Comparison of ENCODE assay signal across 25 mouse cellular contexts in genomic region chr13:59640178-59640440, GRCm38 (mm10). TPM values are rescaled to one million over a fixed set of nuclear protein-coding genes. Genes with fewer than 3 reads are reported as not detected.
DNase-seq lines count a peak whose midpoint lies in the region; ATAC-seq and TF ChIP-seq lines count a peak whose summit lies in the region.
"Had no signal": no experiment of that assay in that cellular context is flagged by ENCODE, and none has a peak within 500 bp of the region (broad histone marks: within the 10 kb centered on the region; RNA-seq: fewer than 3 reads in every experiment).

No protein-coding gene starts in this region.

- DNase-seq in embryonic facial prominence, embryonic 10.5 days (ENCODE audit: low spot score) = no peak
- no peak for DNase-seq in liver, embryonic 11.5 days (ENCODE audit: low spot score)
- DNase-seq in liver, postnatal 0 days = no peak
- peak; percentile 15 to 25 for DNase-seq in gastrocnemius, adult 8-10 months (ENCODE audit: low spot score in 2 of 2)
- DNase-seq in frontal cortex, postnatal 25 days (ENCODE audit: low spot score in 2 of 2) = no peak
- DNase-seq in kidney, adult 18-20 months = no peak
- DNase-seq: adrenal gland, postnatal 10 days; heart, adult 2 months; lung, postnatal 14 days; right cerebral cortex, adult 18-20 months; spleen, adult 18-20 months; thymus, adult 2 months had no signal

- WGBS in embryonic facial prominence, embryonic 13.5 days = 88% methylated on average over 6 of the region's 6 CpGs
- 90% methylated on average over 6 of the region's 6 CpGs for WGBS in embryonic facial prominence, embryonic 10.5 days
- 88% methylated on average over 6 of the region's 6 CpGs for WGBS in liver, embryonic 11.5 days
- 83% methylated on average over 6 of the region's 6 CpGs for WGBS in liver, postnatal 0 days (ENCODE audit: insufficient replicate concordance)

- no peaks in the 10 kb centered on the region for H3K4me1 ChIP-seq in embryonic facial prominence, embryonic 13.5 days
- H3K4me1 ChIP-seq in embryonic facial prominence, embryonic 10.5 days = no peaks in the 10 kb centered on the region
- peaks cover 31% of the 10 kb centered on the region for H3K4me1 ChIP-seq in liver, embryonic 11.5 days (replicated peaks; ENCODE audit: control insufficient read depth, insufficient read depth, low read length)
- H3K4me1 ChIP-seq in liver, postnatal 0 days (ENCODE audit: insufficient read depth) = peaks cover 20% of the 10 kb centered on the region
- H3K4me1 ChIP-seq: forebrain, embryonic 12.5 days; hindbrain, embryonic 13.5 days; limb, embryonic 15.5 days had no signal

- peaks cover 65% of the 10 kb centered on the region for H3K36me3 ChIP-seq in embryonic facial prominence, embryonic 13.5 days
- peaks cover 88% of the 10 kb centered on the region for H3K36me3 ChIP-seq in embryonic facial prominence, embryonic 10.5 days (replicated peaks)
- peaks cover 42% of the 10 kb centered on the region for H3K36me3 ChIP-seq in liver, embryonic 11.5 days (ENCODE audit: control insufficient read depth, insufficient read depth, low read length)
- H3K36me3 ChIP-seq in liver, postnatal 0 days (replicated peaks; ENCODE audit: insufficient read depth, low read length) = peaks cover 40% of the 10 kb centered on the region

- TF ChIP-seq EP300 in liver, postnatal 0 days (IDR thresholded peaks at IDR 0.05; ENCODE audit: low read depth) = no peak

- H3K27ac ChIP-seq in embryonic facial prominence, embryonic 13.5 days = no peak overlapping the region
- H3K27ac ChIP-seq in embryonic facial prominence, embryonic 10.5 days (replicated peaks) = no peak overlapping the region
- peak overlapping the region; percentile 47 for H3K27ac ChIP-seq in liver, embryonic 11.5 days (ENCODE audit: low read depth, low read length)
- no peak overlapping the region for H3K27ac ChIP-seq in liver, postnatal 0 days (ENCODE audit: low read depth)
- H3K27ac ChIP-seq: forebrain, embryonic 12.5 days; heart, adult 2 months; hindbrain, embryonic 13.5 days; kidney, postnatal 0 days; limb, embryonic 15.5 days had no signal

- H3K9me3 ChIP-seq in embryonic facial prominence, embryonic 13.5 days = no peaks in the 10 kb centered on the region
- H3K9me3 ChIP-seq in embryonic facial prominence, embryonic 10.5 days = no peaks in the 10 kb centered on the region
- H3K9me3 ChIP-seq in liver, embryonic 11.5 days (ENCODE audit: control insufficient read depth, low read length) = no peaks in the 10 kb centered on the region
- no peaks in the 10 kb centered on the region for H3K9me3 ChIP-seq in liver, postnatal 0 days (ENCODE audit: low read length)
- H3K9me3 ChIP-seq: forebrain, embryonic 12.5 days; hindbrain, embryonic 13.5 days; limb, embryonic 15.5 days had no signal

- H3K4me3 ChIP-seq in embryonic facial prominence, embryonic 13.5 days = no peak overlapping the region
- H3K4me3 ChIP-seq in embryonic facial prominence, embryonic 10.5 days = no peak overlapping the region
- no peak overlapping the region for H3K4me3 ChIP-seq in liver, embryonic 11.5 days (ENCODE audit: low read depth, low read length)
- H3K4me3 ChIP-seq in liver, postnatal 0 days (ENCODE audit: low read depth, low read length) = no peak overlapping the region
- H3K4me3 ChIP-seq: forebrain, embryonic 12.5 days; heart, adult 2 months; hindbrain, embryonic 13.5 days; limb, embryonic 15.5 days had no signal

- H3K4me2 ChIP-seq in embryonic facial prominence, embryonic 13.5 days = no peak overlapping the region
- no peak overlapping the region for H3K4me2 ChIP-seq in liver, embryonic 11.5 days
- H3K4me2 ChIP-seq in liver, postnatal 0 days (ENCODE audit: low read depth, low read length) = no peak overlapping the region
- H3K4me2 ChIP-seq: forebrain, embryonic 12.5 days; hindbrain, embryonic 13.5 days; limb, embryonic 15.5 days had no signal

- no peak overlapping the region for H3K9ac ChIP-seq in embryonic facial prominence, embryonic 13.5 days
- H3K9ac ChIP-seq in liver, embryonic 11.5 days (ENCODE audit: low read depth, low read length) = no peak overlapping the region
- H3K9ac ChIP-seq in liver, postnatal 0 days (replicated peaks) = no peak overlapping the region
- H3K9ac ChIP-seq: forebrain, embryonic 12.5 days; hindbrain, embryonic 13.5 days; limb, embryonic 15.5 days had no signal

- ATAC-seq in embryonic facial prominence, embryonic 13.5 days (ENCODE audit: insufficient number of reproducible peaks, insufficient read depth, low FRiP score, low TSS enrichment, low read depth) = peak; percentile 15; the same call in 1 of the 2 replicates
- no peak for ATAC-seq in liver, embryonic 11.5 days (replicated peaks; ENCODE audit: low FRiP score)
- ATAC-seq in liver, postnatal 0 days = no peak
- ATAC-seq in activated CD4-positive, CD25-positive, alpha-beta regulatory T cell, adult 4 months = no peak

- TF ChIP-seq CTCF in liver, postnatal 0 days (IDR thresholded peaks at IDR 0.05; ENCODE audit: low read depth) = no peak

- H3K27me3 ChIP-seq in embryonic facial prominence, embryonic 13.5 days = no peaks in the 10 kb centered on the region
- no peaks in the 10 kb centered on the region for H3K27me3 ChIP-seq in embryonic facial prominence, embryonic 10.5 days (replicated peaks; ENCODE audit: low read depth, poor library complexity, severe bottlenecking)
- H3K27me3 ChIP-seq in liver, embryonic 11.5 days (replicated peaks; ENCODE audit: control insufficient read depth, insufficient read depth, low read length) = no peaks in the 10 kb centered on the region
- H3K27me3 ChIP-seq in liver, postnatal 0 days (ENCODE audit: insufficient read depth, low read length) = no peaks in the 10 kb centered on the region
- H3K27me3 ChIP-seq: forebrain, embryonic 12.5 days; hindbrain, embryonic 13.5 days; limb, embryonic 15.5 days had no signal

RNA-seq across cellular contexts. Expression of gene Golm1, which starts 35.5 kb away (rescaled TPM):
- 44.7 and 46.0 TPM in 2 replicates for polyA plus RNA-seq in embryonic facial prominence, embryonic 13.5 days (2015; fragmentation: Nextera tagmentation; extraction: Ambion mirVana)
- polyA plus RNA-seq in embryonic facial prominence, embryonic 10.5 days (2016; fragmentation: Nextera tagmentation; extraction: Ambion mirVana) = 99.3 and 115 TPM in 2 replicates
- polyA plus RNA-seq in liver, embryonic 11.5 days (2014; fragmentation: Nextera tagmentation; extraction: Ambion mirVana) = 87.9 and 96.5 TPM in 2 replicates
- 10.3 and 13.0 TPM in 2 replicates for polyA plus RNA-seq in liver, postnatal 0 days (2015; fragmentation: Nextera tagmentation; extraction: Ambion mirVana)
- total RNA-seq in gastrocnemius, adult 8-10 months (2022) = 1 to 10 TPM; 5.5 to 9.3 (median 7.5) TPM
- polyA plus RNA-seq in activated CD4-positive, CD25-positive, alpha-beta regulatory T cell, adult 4 months (2017; shearing (Covaris generic)) = 10 to 100 TPM; 36.1 to 40.9 TPM

RNA-seq across cellular contexts. Expression of gene 4921517D22Rik, which starts 53.8 kb away (rescaled TPM):
- not detected in 2 replicates for polyA plus RNA-seq in embryonic facial prominence, embryonic 13.5 days (2015; fragmentation: Nextera tagmentation; extraction: Ambion mirVana)
- polyA plus RNA-seq in embryonic facial prominence, embryonic 10.5 days (2016; fragmentation: Nextera tagmentation; extraction: Ambion mirVana) = not detected in 2 replicates
- polyA plus RNA-seq in liver, embryonic 11.5 days (2014; fragmentation: Nextera tagmentation; extraction: Ambion mirVana) = not detected in 2 replicates
- polyA plus RNA-seq in liver, postnatal 0 days (2015; fragmentation: Nextera tagmentation; extraction: Ambion mirVana) = not detected in 2 replicates
- not detected for total RNA-seq in gastrocnemius, adult 8-10 months (2022)
- polyA plus RNA-seq in activated CD4-positive, CD25-positive, alpha-beta regulatory T cell, adult 4 months (2017; shearing (Covaris generic)) = under 1 TPM in 1 of 2 experiments, not detected in 1; 0.48 TPM
- total RNA-seq: adrenal gland, postnatal 10 days; heart, adult 2 months; left cerebral cortex, adult 8-10 months had no signal
- polyA plus RNA-seq: forebrain, embryonic 12.5 days; frontal cortex, adult 2 months; heart, adult 2 months; heart, postnatal 0 days; hindbrain, embryonic 13.5 days; intestine, embryonic 14.5 days; kidney, postnatal 0 days; limb, embryonic 15.5 days; neural tube, embryonic 11.5 days; stomach, embryonic 14.5 days; thymus, adult 2 months; urinary bladder, adult 2 months had no signal

RNA-seq across cellular contexts. Expression of gene Naa35, which starts 55.0 kb away (rescaled TPM):
- 112 and 120 TPM in 2 replicates for polyA plus RNA-seq in embryonic facial prominence, embryonic 13.5 days (2015; fragmentation: Nextera tagmentation; extraction: Ambion mirVana)
- polyA plus RNA-seq in embryonic facial prominence, embryonic 10.5 days (2016; fragmentation: Nextera tagmentation; extraction: Ambion mirVana) = 111 and 114 TPM in 2 replicates
- polyA plus RNA-seq in liver, embryonic 11.5 days (2014; fragmentation: Nextera tagmentation; extraction: Ambion mirVana) = 53.6 and 59.7 TPM in 2 replicates
- 22.9 and 32.5 TPM in 2 replicates for polyA plus RNA-seq in liver, postnatal 0 days (2015; fragmentation: Nextera tagmentation; extraction: Ambion mirVana)
- total RNA-seq in gastrocnemius, adult 8-10 months (2022) = 10 to 100 TPM; 29.0 to 38.6 (median 35.3) TPM
- polyA plus RNA-seq in activated CD4-positive, CD25-positive, alpha-beta regulatory T cell, adult 4 months (2017; shearing (Covaris generic)) = 10 to 100 TPM; 79.9 to 87.5 TPM

RNA-seq across cellular contexts. Expression of gene Agtpbp1, which starts 55.1 kb away (rescaled TPM):
- 17.6 and 18.0 TPM in 2 replicates for polyA plus RNA-seq in embryonic facial prominence, embryonic 13.5 days (2015; fragmentation: Nextera tagmentation; extraction: Ambion mirVana)
- 10.4 and 10.8 TPM in 2 replicates for polyA plus RNA-seq in embryonic facial prominence, embryonic 10.5 days (2016; fragmentation: Nextera tagmentation; extraction: Ambion mirVana)
- 15.6 and 16.9 TPM in 2 replicates for polyA plus RNA-seq in liver, embryonic 11.5 days (2014; fragmentation: Nextera tagmentation; extraction: Ambion mirVana)
- 5.4 and 6.4 TPM in 2 replicates for polyA plus RNA-seq in liver, postnatal 0 days (2015; fragmentation: Nextera tagmentation; extraction: Ambion mirVana)
- total RNA-seq in gastrocnemius, adult 8-10 months (2022) = 10 to 100 TPM; 77.0 to 85.2 (median 83.0) TPM
- polyA plus RNA-seq in activated CD4-positive, CD25-positive, alpha-beta regulatory T cell, adult 4 months (2017; shearing (Covaris generic)) = 10 to 100 TPM; 10.1 to 15.6 TPM

Comparison
In these comparisons a context has a peak if more than half of its experiments do, and no peak if none do; other contexts are left out.
1. DNase-seq: peak in gastrocnemius, adult 8-10 months (2 of 2); none in embryonic facial prominence, embryonic 10.5 days (single experiment), liver, embryonic 11.5 days (single experiment), liver, postnatal 0 days (single experiment), frontal cortex, postnatal 25 days (0 of 2) and kidney, adult 18-20 months (single experiment).